Mouse (Mus musculus): ENCODE measurements around the gene Rdh16f2. TPM values are rescaled to one million over a fixed set of nuclear protein-coding genes. Genes with fewer than 3 reads are reported as not detected.
A peak's percentile ranks its signal among the peaks of the same experiment; 100 is the strongest.
"Not testable (repeated sequence)": the region's sequence is repeated elsewhere in the genome, so short reads cannot be mapped to it uniquely, and the experiment has no call there.

Gene Rdh16f2
- polyA plus RNA-seq, 1 experiment from 2014 or later: 0.19 TPM

DNA sequence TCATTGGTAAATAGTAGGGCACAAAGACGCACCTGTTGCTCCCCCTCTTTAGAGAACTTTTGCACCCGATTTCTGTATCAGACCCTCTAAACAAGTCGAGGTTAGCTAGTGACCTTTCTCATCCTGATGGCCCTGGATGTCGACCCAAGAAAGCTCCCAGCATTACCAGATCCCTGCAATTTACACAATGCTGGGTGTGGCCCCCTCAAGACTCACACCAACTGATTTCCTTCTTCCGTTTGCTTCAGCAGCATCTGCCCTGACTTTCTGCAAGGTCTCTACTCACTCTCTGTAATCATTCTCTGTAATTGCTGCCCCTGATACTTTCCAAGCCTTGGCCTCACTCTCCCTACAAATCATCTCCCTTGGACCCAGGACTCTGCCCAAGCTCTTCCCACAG lies 30.4 kb downstream of the Rdh16f2 start:
- WGBS: 41% methylated on average over 5 of the region's 5 CpGs
- no peak overlapping the region for H3K4me2 ChIP-seq (replicated peaks)

DNA sequence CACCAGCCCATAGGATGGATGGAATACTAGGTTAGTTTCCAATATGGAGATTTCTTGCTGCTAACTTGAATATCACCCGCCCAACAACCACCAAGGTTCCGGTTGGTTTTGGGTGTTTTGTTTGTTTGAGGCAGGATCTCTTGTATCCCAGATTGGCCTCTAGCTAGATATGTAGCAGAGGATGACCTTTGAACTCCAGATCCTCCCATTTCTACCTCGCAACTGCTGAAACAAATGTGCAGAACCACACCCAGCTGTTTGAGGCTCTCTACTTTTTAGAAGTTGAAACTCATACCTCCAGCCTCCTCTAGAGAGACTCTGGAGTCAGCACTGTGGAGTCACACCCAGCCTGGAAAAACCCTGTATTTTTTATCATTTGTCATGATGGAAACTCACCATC lies 31.2 kb downstream of the Rdh16f2 start:
- Histone ChIP-seq H3K27ac (no peak overlapping the region), H3K9me3 (no peaks in the 10 kb centered on the region), H3K4me3 (replicated peaks) (no peak overlapping the region), H3K4me2 (replicated peaks) (no peak overlapping the region), H3K4me1 (replicated peaks) (0 out of 2 replicates have a peak, but pooled peaks cover 10% of the 10 kb centered on the region), H3K27me3 (replicated peaks) (no peaks in the 10 kb centered on the region), H3K36me3 (no peaks in the 10 kb centered on the region), H3K9ac (no peak overlapping the region)
- 50% methylated on average over 3 of the region's 3 CpGs for WGBS
- ATAC-seq: no peak

More for the DNA sequence above, 30.4 kb downstream of the Rdh16f2 start:
- Histone ChIP-seq H3K27ac (no peak overlapping the region; the same call in 1 of the 2 replicates), H3K9ac (no peak overlapping the region), H3K4me3 (replicated peaks) (no peak overlapping the region), H3K27me3 (replicated peaks) (no peaks in the 10 kb centered on the region), H3K4me1 (replicated peaks) (0 out of 2 replicates have a peak, but pooled peaks cover 10% of the 10 kb centered on the region), H3K36me3 (no peaks in the 10 kb centered on the region), H3K9me3 (no peaks in the 10 kb centered on the region)
- ATAC-seq: no peak

DNA sequence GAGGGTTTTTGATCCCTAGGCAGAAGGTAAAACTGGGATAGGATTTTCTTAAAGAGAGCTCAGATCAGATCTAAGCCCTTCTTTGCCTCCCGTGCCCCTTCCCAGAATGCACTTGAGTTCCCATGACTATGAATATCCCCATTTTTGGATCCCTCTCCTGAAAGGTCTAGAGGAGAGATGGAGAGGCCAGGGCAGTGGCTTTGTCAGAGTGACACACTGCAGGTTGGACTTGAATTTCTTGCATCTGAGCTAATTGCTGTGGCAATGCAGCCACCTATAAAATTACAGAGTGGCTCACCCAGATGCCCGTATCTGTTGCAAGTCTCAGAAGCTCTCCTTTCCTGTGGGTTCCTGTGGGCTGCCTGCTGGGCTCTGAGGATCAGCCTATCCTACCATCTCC lies 31.9 kb downstream of the Rdh16f2 start, which contains the start of gene Sdr9c7:
Gene Sdr9c7, plus strand, starts transcription at position 301 of the 400 bp plus-strand sequence.
- no peak for ATAC-seq
- H3K9me3 ChIP-seq: no peaks in the 10 kb centered on the region
- no peak within 1 kb of the TSS for H3K9ac ChIP-seq
- WGBS: 85% methylated on average over 2 of the region's 2 CpGs
- 0 out of 2 replicates have a peak, but pooled peaks cover 10% of the 10 kb centered on the region for H3K4me1 ChIP-seq (replicated peaks)
- no peaks in the 10 kb centered on the region for H3K36me3 ChIP-seq
- H3K4me2 ChIP-seq (replicated peaks): no peak within 1 kb of the TSS
- no peak within 1 kb of the TSS for H3K4me3 ChIP-seq (replicated peaks)
- H3K27me3 ChIP-seq (replicated peaks): no peaks in the 10 kb centered on the region
- H3K27ac ChIP-seq: peak within 1 kb of the TSS; percentile 11; the same call in 1 of the 2 replicates

DNA sequence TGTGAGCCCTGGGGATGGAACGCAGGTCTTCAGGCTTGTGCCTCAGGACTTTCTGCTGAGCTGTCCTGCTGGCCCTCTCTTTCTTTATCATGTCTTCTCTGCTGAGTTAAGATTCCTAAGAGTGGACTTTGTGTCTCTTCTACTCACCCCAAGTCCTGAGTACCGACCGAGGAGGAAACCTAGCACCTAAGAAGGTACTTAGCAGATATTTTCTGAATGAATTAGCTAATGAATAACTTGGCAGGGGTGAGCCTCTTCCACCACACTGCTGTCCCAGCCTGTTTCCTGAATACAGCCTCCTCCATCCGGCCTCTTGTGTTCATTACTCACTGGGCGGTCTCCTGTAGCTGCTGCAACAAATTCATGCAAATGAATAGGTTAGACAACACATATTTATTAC lies 33.5 kb downstream of the Rdh16f2 start:
- H3K4me2 ChIP-seq (replicated peaks): no peak overlapping the region
- ATAC-seq: peak; percentile 88
- H3K4me3 ChIP-seq (replicated peaks): no peak overlapping the region
- peak overlapping the region; percentile 11; the same call in 1 of the 2 replicates for H3K27ac ChIP-seq
- H3K27me3 ChIP-seq (replicated peaks): no peaks in the 10 kb centered on the region
- WGBS: 45% methylated on average over 5 of the region's 5 CpGs
- 0 out of 2 replicates have a peak, but pooled peaks cover 10% of the 10 kb centered on the region for H3K4me1 ChIP-seq (replicated peaks)
- no peaks in the 10 kb centered on the region for H3K9me3 ChIP-seq
- H3K36me3 ChIP-seq: no peaks in the 10 kb centered on the region
- no peak overlapping the region for H3K9ac ChIP-seq

DNA sequence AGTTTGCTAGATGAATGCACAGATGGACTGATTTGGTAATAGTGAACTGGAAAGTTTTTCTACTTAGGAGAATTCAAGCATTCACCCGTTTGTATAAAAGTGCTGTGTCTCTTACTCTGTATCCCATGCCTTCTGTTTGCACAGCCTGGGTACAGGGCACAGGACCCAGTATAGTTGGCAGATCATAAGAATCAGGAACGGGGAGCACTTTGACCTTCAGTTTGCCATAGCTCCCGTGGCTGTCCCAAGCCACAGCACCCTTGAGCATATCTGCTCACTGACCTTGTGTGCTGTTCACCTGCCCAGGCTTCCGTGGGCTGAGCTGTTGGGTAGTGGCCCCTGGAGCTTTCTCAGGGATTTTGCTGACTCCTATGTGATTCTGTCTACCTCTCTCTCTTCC lies 35.5 kb downstream of the Rdh16f2 start:
- 76% methylated on average over 4 of the region's 4 CpGs for WGBS
- H3K4me2 ChIP-seq (replicated peaks): no peak overlapping the region
- no peak for ATAC-seq
- H3K9me3 ChIP-seq: no peaks in the 10 kb centered on the region
- 0 out of 2 replicates have a peak, but pooled peaks cover 10% of the 10 kb centered on the region for H3K4me1 ChIP-seq (replicated peaks)
- H3K4me3 ChIP-seq (replicated peaks): no peak overlapping the region
- H3K27me3 ChIP-seq (replicated peaks): no peaks in the 10 kb centered on the region
- no peak overlapping the region for H3K27ac ChIP-seq
- no peaks in the 10 kb centered on the region for H3K36me3 ChIP-seq
- H3K9ac ChIP-seq: no peak overlapping the region

DNA sequence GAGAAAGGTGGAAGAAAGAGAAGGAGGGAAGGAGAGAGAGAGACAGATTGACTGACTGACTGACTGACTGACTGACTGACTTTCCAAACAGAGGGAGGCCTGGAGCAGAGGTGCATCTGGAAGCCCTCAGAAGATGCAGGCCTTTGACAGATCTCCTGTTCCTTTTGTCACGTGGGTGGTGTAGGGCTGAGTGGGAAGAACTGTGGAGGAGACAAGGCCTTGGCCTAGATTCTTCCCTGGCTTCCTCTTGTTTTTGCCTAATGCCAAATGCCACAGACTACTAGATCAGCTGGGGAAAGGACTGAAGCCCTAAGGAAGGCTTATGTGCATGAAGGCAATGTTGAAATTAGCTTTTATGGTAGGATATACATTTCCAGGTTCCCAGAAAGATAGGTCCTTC lies 36.8 kb downstream of the Rdh16f2 start:
- no peak for ATAC-seq

DNA sequence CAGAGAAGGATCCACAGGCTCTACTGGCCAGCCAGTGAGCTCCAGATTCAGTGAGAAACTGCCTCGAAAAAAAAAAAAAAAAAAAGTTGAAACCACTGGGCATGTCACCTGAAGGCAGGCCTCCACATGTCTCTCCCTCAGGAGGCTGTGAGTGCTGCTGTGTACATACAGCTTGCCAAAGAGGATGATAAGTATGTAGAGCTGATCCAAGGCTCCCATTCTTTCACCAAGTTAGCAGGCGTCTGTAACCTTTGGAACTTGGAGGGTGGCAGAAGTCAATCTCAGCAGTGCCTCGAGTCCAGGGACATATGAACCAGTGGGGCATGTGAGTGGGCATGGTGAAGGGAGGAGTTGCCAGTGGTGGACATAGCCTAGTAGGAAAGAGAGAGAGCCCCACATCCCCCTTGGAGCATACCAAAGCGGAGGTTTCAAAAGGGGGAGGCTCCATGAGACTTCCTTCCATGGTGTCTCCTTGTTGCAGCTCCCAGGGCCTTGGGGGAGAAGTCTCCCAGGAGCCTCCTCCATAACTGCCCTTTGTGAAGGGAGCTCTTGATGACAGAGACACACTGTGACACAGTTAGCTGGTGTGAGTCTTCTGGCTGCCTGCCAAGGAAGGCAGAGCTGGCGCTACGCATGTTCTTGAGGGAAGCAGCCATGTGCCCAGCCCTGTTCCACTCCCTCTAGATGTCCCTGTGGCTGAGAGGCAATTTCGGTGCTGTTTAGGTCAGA lies 38.6 kb downstream of the Rdh16f2 start:
- WGBS: 53% methylated on average over 7 of the region's 7 CpGs
- H3K9me3 ChIP-seq: no peaks in the 10 kb centered on the region
- no peak overlapping the region for H3K4me3 ChIP-seq (replicated peaks)
- 0 out of 2 replicates have a peak overlapping the region, but pooled peaks have one; percentile 42 for H3K27ac ChIP-seq
- H3K4me2 ChIP-seq (replicated peaks): no peak overlapping the region
- H3K4me1 ChIP-seq (replicated peaks): 0 out of 2 replicates have a peak, but pooled peaks cover 4% of the 10 kb centered on the region
- H3K9ac ChIP-seq: no peak overlapping the region
- peak; percentile 80 for ATAC-seq
- no peaks in the 10 kb centered on the region for H3K36me3 ChIP-seq
- no peaks in the 10 kb centered on the region for H3K27me3 ChIP-seq (replicated peaks)

More for the DNA sequence above, 36.8 kb downstream of the Rdh16f2 start:
- no peak overlapping the region for H3K4me3 ChIP-seq (replicated peaks)
- no peak overlapping the region for H3K4me2 ChIP-seq (replicated peaks)
- no peak overlapping the region for H3K9ac ChIP-seq
- 44% methylated on average over 1 of the region's 1 CpGs for WGBS
- H3K4me1 ChIP-seq (replicated peaks): 0 out of 2 replicates have a peak, but pooled peaks cover 7% of the 10 kb centered on the region
- H3K9me3 ChIP-seq: no peaks in the 10 kb centered on the region
- no peaks in the 10 kb centered on the region for H3K27me3 ChIP-seq (replicated peaks)
- no peaks in the 10 kb centered on the region for H3K36me3 ChIP-seq
- no peak overlapping the region for H3K27ac ChIP-seq

DNA sequence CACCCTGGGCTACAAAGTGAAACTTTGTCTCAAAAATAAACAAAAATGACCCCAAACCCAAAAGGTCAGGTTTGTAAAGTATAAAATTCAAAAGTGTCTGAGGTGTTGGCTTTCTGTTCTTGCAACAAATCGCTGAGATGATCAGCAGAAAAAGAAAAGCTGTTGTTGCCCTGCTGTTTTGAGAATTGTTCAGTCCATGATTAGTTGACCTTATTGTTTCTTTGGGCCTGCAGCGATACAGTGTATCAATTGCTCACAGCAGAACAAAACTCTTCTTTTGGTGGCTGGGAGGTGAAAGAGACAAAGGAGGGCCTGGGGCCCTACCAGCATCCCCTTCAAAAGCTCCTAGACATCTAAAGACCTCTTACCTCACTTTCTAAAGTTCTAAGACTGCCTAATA lies 39.9 kb downstream of the Rdh16f2 start:
- H3K9me3 ChIP-seq: no peaks in the 10 kb centered on the region
- H3K4me3 ChIP-seq (replicated peaks): no peak overlapping the region
- WGBS: 77% methylated on average over 2 of the region's 2 CpGs
- H3K36me3 ChIP-seq: no peaks in the 10 kb centered on the region
- no peak overlapping the region for H3K27ac ChIP-seq
- no peak overlapping the region for H3K4me2 ChIP-seq (replicated peaks)
- H3K4me1 ChIP-seq (replicated peaks): 0 out of 2 replicates have a peak, but pooled peaks cover 4% of the 10 kb centered on the region
- no peaks in the 10 kb centered on the region for H3K27me3 ChIP-seq (replicated peaks)
- ATAC-seq: no peak
- no peak overlapping the region for H3K9ac ChIP-seq

DNA sequence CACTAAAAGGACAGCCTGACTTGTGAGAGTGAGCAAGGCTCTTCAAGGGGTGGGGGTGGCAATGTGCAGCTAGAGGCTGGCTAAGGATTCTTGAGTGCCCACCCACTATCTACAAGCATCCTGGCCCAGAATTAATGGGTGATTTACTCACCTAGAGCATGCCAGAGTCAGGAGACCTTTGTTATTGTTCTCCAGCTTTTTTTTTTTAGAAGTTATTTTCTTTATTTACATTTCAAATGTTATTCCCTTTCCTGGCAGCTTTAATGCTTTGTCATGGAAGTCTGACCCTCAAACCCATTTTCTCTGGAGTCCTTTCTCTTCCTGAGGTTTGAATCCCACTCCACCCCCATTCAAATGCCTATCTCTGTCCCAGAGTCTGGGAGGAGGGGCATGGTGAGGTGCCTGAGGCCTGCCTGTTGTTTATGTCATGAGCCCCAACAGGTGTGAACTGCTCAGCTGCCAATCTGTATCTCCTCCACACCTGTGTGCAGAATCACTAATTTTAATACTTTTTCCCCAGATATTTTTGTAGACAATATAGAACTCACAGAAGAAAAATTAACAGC lies 41.2 kb downstream of the Rdh16f2 start:
- Histone ChIP-seq H3K9me3 (no peaks in the 10 kb centered on the region), H3K9ac (no peak overlapping the region)
- no peak for ATAC-seq

DNA sequence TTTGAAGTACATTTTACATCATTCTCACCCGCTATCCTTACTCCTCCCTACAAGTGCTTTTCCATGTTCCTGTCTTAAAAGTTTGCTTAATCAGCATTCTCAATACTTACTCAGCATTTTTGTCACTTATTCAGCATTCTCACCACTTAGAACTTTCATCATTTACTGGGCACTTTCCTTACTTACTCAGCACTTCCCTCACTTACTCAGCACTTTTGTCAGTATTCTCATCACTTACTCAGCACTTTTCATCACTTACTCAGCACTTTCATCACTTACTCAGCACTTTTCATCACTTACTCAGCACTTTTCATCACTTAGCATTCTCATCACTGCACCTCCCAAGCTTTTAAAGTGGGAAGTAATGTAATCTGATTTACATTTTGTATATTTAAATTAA lies 49.3 kb downstream of the Rdh16f2 start:
- Histone ChIP-seq H3K4me1 (replicated peaks) (no peaks in the 10 kb centered on the region), H3K27me3 (replicated peaks) (no peaks in the 10 kb centered on the region), H3K4me2 (replicated peaks) (no peak overlapping the region), H3K9me3 (no peaks in the 10 kb centered on the region), H3K36me3 (no peaks in the 10 kb centered on the region), H3K9ac (no peak overlapping the region), H3K27ac (no peak overlapping the region), H3K4me3 (replicated peaks) (no peak overlapping the region)
- ATAC-seq: no peak
- 88% methylated on average over 1 of the region's 1 CpGs for WGBS

More for the DNA sequence above, 41.2 kb downstream of the Rdh16f2 start:
- Histone ChIP-seq H3K4me3 (replicated peaks) (no peak overlapping the region), H3K27me3 (replicated peaks) (no peaks in the 10 kb centered on the region), H3K36me3 (no peaks in the 10 kb centered on the region), H3K4me2 (replicated peaks) (no peak overlapping the region), H3K27ac (no peak overlapping the region), H3K4me1 (replicated peaks) (0 out of 2 replicates have a peak, but pooled peaks cover 4% of the 10 kb centered on the region)

DNA sequence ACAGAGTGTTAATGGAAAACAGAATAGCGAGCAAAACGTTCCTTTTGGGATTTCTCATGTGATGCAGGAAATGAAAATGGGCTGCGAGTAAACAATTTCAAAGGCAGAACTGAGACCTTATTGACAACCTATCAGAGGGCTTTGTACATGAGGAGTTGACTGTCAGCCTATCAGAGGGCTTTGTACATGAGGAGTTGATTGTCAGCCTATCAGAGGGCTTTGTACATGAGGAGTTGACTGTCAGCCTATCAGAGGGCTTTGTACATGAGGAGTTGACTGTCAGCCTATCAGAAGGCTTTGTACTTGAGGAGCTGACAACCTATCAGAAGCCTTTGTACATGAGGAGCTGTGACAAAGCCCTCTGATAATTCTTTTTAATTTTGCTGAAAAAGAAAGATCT lies 50.9 kb downstream of the Rdh16f2 start:
- ATAC-seq: not testable (repeated sequence)
- 86% methylated on average over 3 of the region's 3 CpGs for WGBS

DNA sequence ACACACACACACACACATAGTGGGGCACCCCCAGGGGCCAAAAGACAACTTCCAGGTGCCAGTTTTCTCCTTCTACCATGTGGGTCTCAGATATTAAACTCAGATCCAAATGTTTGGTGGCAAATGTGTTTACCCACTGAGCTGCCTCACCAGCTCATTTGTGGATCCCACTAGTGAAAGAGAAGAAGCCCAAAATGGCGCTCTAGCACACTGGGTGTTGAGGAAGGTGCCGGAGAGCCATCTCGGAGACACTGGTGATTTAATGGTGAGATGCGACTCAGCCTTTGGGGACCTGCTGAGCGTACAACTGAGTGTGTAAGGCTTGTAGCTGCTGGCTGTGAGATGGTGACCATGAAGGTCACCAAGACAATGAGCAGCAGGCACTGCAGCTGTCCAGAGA lies 51.4 kb downstream of the Rdh16f2 start:
- 93% methylated on average over 5 of the region's 5 CpGs for WGBS
- H3K9ac ChIP-seq: no peak overlapping the region
- H3K4me1 ChIP-seq (replicated peaks): no peaks in the 10 kb centered on the region
- H3K4me2 ChIP-seq (replicated peaks): no peak overlapping the region
- no peak overlapping the region for H3K27ac ChIP-seq
- no peak for ATAC-seq
- no peaks in the 10 kb centered on the region for H3K36me3 ChIP-seq
- no peaks in the 10 kb centered on the region for H3K9me3 ChIP-seq
- H3K27me3 ChIP-seq (replicated peaks): no peaks in the 10 kb centered on the region
- H3K4me3 ChIP-seq (replicated peaks): no peak overlapping the region

More for the DNA sequence above, 50.9 kb downstream of the Rdh16f2 start:
- not testable (repeated sequence) for H3K4me2 ChIP-seq (replicated peaks); H3K9ac ChIP-seq; H3K27ac ChIP-seq; H3K27me3 ChIP-seq (replicated peaks); H3K36me3 ChIP-seq; H3K9me3 ChIP-seq; H3K4me1 ChIP-seq (replicated peaks); H3K4me3 ChIP-seq (replicated peaks)
